Mouse (Mus musculus) heart, adult 2 months (tissue): Measurements from ENCODE around the gene Itsn2.

Source experiments
- CTCF ChIP-seq: fragments of 200-600 bp; IDR thresholded peaks from 2 replicates; pipeline ENCODE4 v1.8.1; 2022; ENCODE audit warnings: antibody characterized with exemption, mild to moderate bottlenecking, moderate library complexity
- EP300 ChIP-seq: fragments of 200-500 bp; IDR thresholded peaks from 2 replicates; pipeline ENCODE4 v1.6.1; 2011; ENCODE audit warnings: low read depth, low read length, control low read depth; ENCODE audit not compliant: insufficient read depth

DNA sequence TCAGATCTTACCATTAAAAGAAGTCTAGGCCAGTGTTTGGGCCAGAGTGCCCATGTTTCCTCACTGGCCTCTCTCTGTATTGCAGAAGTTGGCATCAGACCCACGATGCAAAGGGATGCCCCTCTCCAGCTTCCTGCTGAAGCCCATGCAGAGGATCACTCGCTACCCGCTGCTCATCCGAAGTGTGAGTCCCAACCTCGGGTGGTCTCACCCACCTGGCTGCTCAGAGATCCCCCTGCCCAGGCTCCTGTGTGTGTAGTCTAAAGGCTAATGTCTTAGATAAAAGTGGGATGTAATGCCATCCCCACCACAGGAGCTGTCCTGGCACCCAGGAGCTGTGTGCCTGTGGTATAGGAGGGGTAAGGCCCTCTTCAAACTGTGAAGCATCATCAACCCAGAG, 113.7 kb downstream of the Itsn2 start:
- TF ChIP-seq CTCF (no peak), EP300 (no peak)
